Mouse (Mus musculus) MEL (cell line): ENCODE measurements around the gene Glmp. TPM values are rescaled to one million over a fixed set of nuclear protein-coding genes. Genes with fewer than 3 reads are reported as not detected.
A peak's percentile ranks its signal among the peaks of the same experiment; 100 is the strongest.
"Not testable (repeated sequence)": the region's sequence is repeated elsewhere in the genome, so short reads cannot be mapped to it uniquely, and the experiment has no call there.

Source experiments
- DNase-seq: peaks from one replicate; pipeline ENCODE4 v3.0.0; 2011; ENCODE audit warnings: low read depth, low spot score
- H3K27ac ChIP-seq: 2 replicates; pipeline ENCODE4 v1.5.1; 2012; ENCODE audit warnings: low read depth, mild to moderate bottlenecking, control low read depth, low read length, moderate library complexity; ENCODE audit not compliant: control insufficient read depth
- H3K27me3 ChIP-seq, 2 experiments: fragments of 150-350 bp in 1 of 2; sonication (generic) in 1 of 2; 2 replicates each; pipeline ENCODE4 v1.6.1; 2012; ENCODE audit warnings: low read length in 2 of 2, mild to moderate bottlenecking in 2 of 2, improper control_type of control experiment in 1 of 2, moderate library complexity in 1 of 2; ENCODE audit not compliant: insufficient read depth in 2 of 2, control insufficient read depth in 1 of 2
- H3K36me3 ChIP-seq, 2 experiments: 2 replicates each; pipeline ENCODE4 v1.6.1; 2012 to 2014; ENCODE audit warnings: low read length in 2 of 2, improper control_type of control experiment in 1 of 2, inconsistent platforms in 1 of 2, mild to moderate bottlenecking in 1 of 2; ENCODE audit not compliant: insufficient read depth in 2 of 2, control insufficient read depth in 1 of 2
- H3K4me1 ChIP-seq, 2 experiments: fragments of 150-350 bp in 1 of 2; sonication (generic) in 1 of 2; 2 replicates each; pipeline ENCODE4 v1.6.1; 2012; ENCODE audit warnings: low read length in 2 of 2, improper control_type of control experiment in 1 of 2, mild to moderate bottlenecking in 1 of 2; ENCODE audit not compliant: insufficient read depth in 2 of 2, control insufficient read depth in 1 of 2
- H3K4me3 ChIP-seq, 2 experiments: fragments of 150-350 bp in 1 of 2; sonication (generic) in 1 of 2; 2 replicates each; pipeline ENCODE4 v1.5.1; 2012; ENCODE audit warnings: low read depth in 2 of 2, low read length in 2 of 2, mild to moderate bottlenecking in 2 of 2, moderate library complexity in 2 of 2, control low read depth in 1 of 2, improper control_type of control experiment in 1 of 2; ENCODE audit not compliant: control insufficient read depth in 1 of 2, insufficient read depth in 1 of 2
- H3K79me2 ChIP-seq: 2 replicates; pipeline ENCODE4 v1.6.1; 2012; ENCODE audit warnings: mild to moderate bottlenecking, low read length, moderate library complexity; ENCODE audit not compliant: control insufficient read depth, poor library complexity, insufficient read depth
- H3K9ac ChIP-seq: 2 replicates; pipeline ENCODE4 v1.6.1; 2012; ENCODE audit warnings: low read depth, mild to moderate bottlenecking, control low read depth, low read length, moderate library complexity; ENCODE audit not compliant: control insufficient read depth, poor library complexity, severe bottlenecking
- H3K9me3 ChIP-seq: fragments of 150-350 bp; sonication (generic); replicated peaks from 2 replicates; pipeline ENCODE4 v1.6.1; 2012; ENCODE audit warnings: mild to moderate bottlenecking, low read length, improper control_type of control experiment, moderate library complexity; ENCODE audit not compliant: insufficient read depth
- CHD1 ChIP-seq: IDR thresholded peaks from 2 replicates; pipeline ENCODE4 v1.6.1; 2012; ENCODE audit warnings: low read depth, mild to moderate bottlenecking, inconsistent platforms, low read length, improper control_type of control experiment
- CTCF ChIP-seq, 3 experiments: IDR thresholded peaks in 2 of 3; conservative IDR thresholded peaks in 1 of 3; 2 replicates each; pipeline ENCODE4 v1.5.1; 2011 to 2012; ENCODE audit warnings: low read length in 3 of 3, low read depth in 2 of 3, mild to moderate bottlenecking in 2 of 3, improper control_type of control experiment in 1 of 3, inconsistent platforms in 1 of 3, mixed read lengths in 1 of 3, moderate library complexity in 1 of 3; ENCODE audit not compliant: control insufficient read depth in 1 of 3, insufficient read depth in 1 of 3, poor library complexity in 1 of 3, severe bottlenecking in 1 of 3
- ELF1 ChIP-seq: IDR thresholded peaks from 2 replicates; pipeline ENCODE4 v1.6.1; 2014; ENCODE audit warnings: low read depth, mild to moderate bottlenecking, inconsistent platforms, low read length, improper control_type of control experiment, moderate library complexity
- GABPA ChIP-seq: IDR thresholded peaks from 2 replicates; pipeline ENCODE4 v1.6.1; 2012; ENCODE audit warnings: low read depth, mild to moderate bottlenecking, inconsistent platforms, low read length, improper control_type of control experiment, moderate library complexity
- JUND ChIP-seq: IDR thresholded peaks from 2 replicates; pipeline ENCODE4 v1.6.1; 2011; ENCODE audit warnings: low read depth, mild to moderate bottlenecking, improper control_type of control experiment, low read length
- MAFK ChIP-seq: IDR thresholded peaks from 2 replicates; pipeline ENCODE4 v1.6.1; 2011; ENCODE audit warnings: low read depth, mild to moderate bottlenecking, low read length, improper control_type of control experiment, borderline replicate concordance
- MEF2A ChIP-seq: IDR thresholded peaks from 2 replicates; pipeline ENCODE4 v1.6.1; 2014; ENCODE audit warnings: low read depth, mild to moderate bottlenecking, inconsistent platforms, low read length, improper control_type of control experiment; ENCODE audit not compliant: poor library complexity, insufficient replicate concordance, severe bottlenecking; ENCODE audit errors: extremely low read depth
- NELFE ChIP-seq: IDR thresholded peaks from 2 replicates; pipeline ENCODE4 v1.6.1; 2011; ENCODE audit warnings: low read depth, low read length, improper control_type of control experiment
- NRF1 ChIP-seq: IDR thresholded peaks from 2 replicates; pipeline ENCODE4 v1.6.1; 2014; ENCODE audit warnings: low read depth, mild to moderate bottlenecking, inconsistent platforms, low read length, improper control_type of control experiment, moderate library complexity; ENCODE audit not compliant: poor library complexity, insufficient read depth, severe bottlenecking
- POLR2A ChIP-seq, 2 experiments: IDR thresholded peaks; 2 replicates each; pipeline ENCODE4 v1.6.1; 2011 to 2012; ENCODE audit warnings: low read length in 2 of 2, mild to moderate bottlenecking in 2 of 2, control low read depth in 1 of 2, improper control_type of control experiment in 1 of 2, low read depth in 1 of 2, moderate library complexity in 1 of 2; ENCODE audit not compliant: control insufficient read depth in 1 of 2, insufficient read depth in 1 of 2, poor library complexity in 1 of 2
- POLR2AphosphoS2 ChIP-seq: IDR thresholded peaks from 2 replicates; pipeline ENCODE4 v1.6.1; 2011; ENCODE audit warnings: low read length, improper control_type of control experiment
- POLR2AphosphoS5 ChIP-seq: IDR thresholded peaks from 2 replicates; pipeline ENCODE4 v1.6.1; 2012; ENCODE audit warnings: low read depth, borderline replicate concordance, mild to moderate bottlenecking, inconsistent platforms, low read length, moderate library complexity, mixed read lengths
- RAD21 ChIP-seq: IDR thresholded peaks from 2 replicates; pipeline ENCODE4 v1.6.1; 2011; ENCODE audit warnings: mild to moderate bottlenecking, low read depth, low read length, improper control_type of control experiment
- RCOR1 ChIP-seq: IDR thresholded peaks from 2 replicates; pipeline ENCODE4 v1.6.1; 2012; ENCODE audit warnings: low read depth, mild to moderate bottlenecking, inconsistent platforms, low read length, improper control_type of control experiment
- SIN3A ChIP-seq: IDR thresholded peaks from 2 replicates; pipeline ENCODE4 v1.6.1; 2012; ENCODE audit warnings: low read length, improper control_type of control experiment, inconsistent platforms
- SMC3 ChIP-seq: IDR thresholded peaks from 2 replicates; pipeline ENCODE4 v1.6.1; 2011; ENCODE audit warnings: low read depth, low read length, improper control_type of control experiment
- TBP ChIP-seq: IDR thresholded peaks from 2 replicates; pipeline ENCODE4 v1.8.0; 2011; ENCODE audit warnings: low read depth, low read length, improper control_type of control experiment
- TCF12 ChIP-seq: IDR thresholded peaks from 2 replicates; pipeline ENCODE4 v1.6.1; 2014; ENCODE audit warnings: low read depth, mild to moderate bottlenecking, inconsistent platforms, low read length, improper control_type of control experiment, moderate library complexity
- UBTF ChIP-seq: IDR thresholded peaks from 2 replicates; pipeline ENCODE4 v1.6.1; 2012; ENCODE audit warnings: low read depth, mild to moderate bottlenecking, inconsistent platforms, low read length, improper control_type of control experiment, moderate library complexity, borderline replicate concordance; ENCODE audit not compliant: insufficient read depth
- USF2 ChIP-seq, 2 experiments: IDR thresholded peaks; 2 replicates each; pipeline ENCODE4 v1.6.1; 2011 to 2012; ENCODE audit warnings: improper control_type of control experiment in 2 of 2, low read length in 2 of 2, borderline replicate concordance in 1 of 2, inconsistent platforms in 1 of 2, low read depth in 1 of 2, mild to moderate bottlenecking in 1 of 2; ENCODE audit not compliant: insufficient read depth in 1 of 2
- ZC3H11A ChIP-seq: IDR thresholded peaks from 2 replicates; pipeline ENCODE4 v1.6.1; 2012; ENCODE audit warnings: low read depth, mild to moderate bottlenecking, inconsistent platforms, low read length, improper control_type of control experiment
- polyA plus RNA-seq, 2 experiments: library from polyadenylated mRNA; stranded (reverse) in 1 of 2; unstranded in 1 of 2; fragments of >175 nt in 1 of 2; fragments of >200 nt in 1 of 2; gene quantifications; 2 replicates each; pipeline versions ENCODE4 v1.2.1 to v1.2.4; 2012; ENCODE audit warnings: low replicate concordance in 2 of 2, low read depth in 1 of 2; ENCODE audit not compliant: insufficient read length in 2 of 2, insufficient read depth in 1 of 2, missing spikeins in 1 of 2
- total RNA-seq: library from RNA; depleted of rRNA; stranded (reverse); fragments of 300-350 nt; gene quantifications from 2 replicates; pipeline ENCODE4 v1.2.3, GENCODE M21; 2012

The Glmp gene
- total and polyA plus RNA-seq, 3 experiments = 47.6 to 181 TPM; not detected in 1

DNA sequence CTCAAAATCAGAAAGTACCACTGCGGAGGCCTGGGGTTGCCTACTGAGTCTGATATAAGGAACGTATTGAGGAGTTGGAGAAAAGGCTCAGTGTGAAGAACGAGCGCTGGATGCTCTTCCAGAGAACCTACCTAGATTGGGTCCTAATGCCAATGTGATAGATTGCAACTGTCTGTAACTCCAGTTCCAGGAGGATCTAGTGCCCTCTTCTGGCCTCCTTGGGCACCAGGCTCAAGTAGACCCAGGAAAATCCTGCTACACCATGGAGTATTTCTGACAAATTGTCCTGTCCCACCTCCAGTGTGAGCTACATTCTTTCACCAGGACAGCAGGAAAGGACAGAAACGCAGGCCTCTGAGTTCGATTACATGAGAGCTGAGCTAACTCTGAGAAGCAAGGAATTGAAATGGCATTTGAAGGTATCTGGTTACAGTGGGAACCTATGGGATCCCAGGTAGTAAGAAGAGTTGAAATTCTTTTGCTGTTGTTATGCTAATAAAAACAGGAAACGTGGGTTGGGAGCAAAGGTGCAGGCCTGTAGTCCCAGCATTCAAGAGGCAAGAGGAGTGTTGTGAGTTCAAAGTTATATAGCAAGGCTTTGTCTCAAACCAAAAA is 48.2 kb upstream of the Glmp start:
- TF ChIP-seq SMC3 (peak; percentile 49), ELF1 (no peak), CTCF (IDR thresholded peaks at IDR 0.05 in 2 of 3, conservative IDR thresholded peaks at IDR 0.05 in 1 of 3; ENCODE audit: control insufficient read depth in 1 of 3, insufficient read depth in 1 of 3, low read depth in 2 of 3, low read length in 3 of 3, poor library complexity in 1 of 3, severe bottlenecking in 1 of 3) (peak; percentile 62 to 65 (median 65)), USF2 (IDR thresholded peaks at IDR 0.05; ENCODE audit: borderline replicate concordance in 1 of 2, insufficient read depth in 1 of 2, low read depth in 1 of 2, low read length in 2 of 2) (no peak), NELFE (no peak), ZC3H11A (peak; percentile 23; the same call in 1 of the 2 replicates), POLR2AphosphoS5 (no peak), RAD21 (peak; percentile 43), CHD1 (no peak), NRF1 (no peak), POLR2AphosphoS2 (no peak)
- Histone ChIP-seq H3K36me3 (no peaks in the 10 kb centered on the region; a peak in 1 of 4 replicates), H3K4me1 (0 out of 4 replicates have a peak, but pooled peaks cover 0 to 3% of the 10 kb centered on the region in 2 experiments), H3K79me2 (no peaks in the 10 kb centered on the region), H3K4me3 (no peak overlapping the region), H3K27me3 (no peaks in the 10 kb centered on the region), H3K9ac (no peak overlapping the region), H3K9me3 (no peaks in the 10 kb centered on the region), H3K27ac (no peak overlapping the region)
- peak; percentile 54 for DNase-seq

DNA sequence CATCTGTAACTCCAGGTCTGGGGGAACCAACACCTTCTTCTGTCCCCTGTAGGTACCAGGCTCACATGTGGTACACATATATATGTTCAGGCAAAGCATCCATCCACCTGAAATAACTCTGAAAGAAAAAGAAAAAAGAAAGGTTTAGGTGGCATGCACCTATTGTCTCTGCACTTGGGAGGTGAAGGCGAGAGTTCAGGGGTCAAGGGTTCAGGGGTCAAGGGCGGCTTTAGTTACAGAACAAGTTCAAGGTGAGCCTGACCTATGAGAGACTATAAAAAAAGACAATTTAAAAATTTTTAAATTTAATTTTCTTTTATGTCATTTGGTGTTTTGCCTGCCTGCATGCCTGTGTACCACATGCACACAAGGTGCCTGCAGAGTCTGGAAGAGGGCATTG is 44.8 kb upstream of the Glmp start:
- DNase-seq = no peak
- Histone ChIP-seq H3K79me2 (no peaks in the 10 kb centered on the region), H3K36me3 (no peaks in the 10 kb centered on the region; a peak in 1 of 4 replicates), H3K27ac (no peak overlapping the region), H3K27me3 (no peaks in the 10 kb centered on the region), H3K9ac (no peak overlapping the region), H3K4me3 (no peak overlapping the region), H3K9me3 (no peaks in the 10 kb centered on the region), H3K4me1 (0 out of 4 replicates have a peak, but pooled peaks cover 0 to 3% of the 10 kb centered on the region in 2 experiments)
- TF ChIP-seq MEF2A = no peak
- TF ChIP-seq SIN3A = no peak
- TF ChIP-seq JUND = no peak
- no peak for TF ChIP-seq CTCF (IDR thresholded peaks at IDR 0.05 in 2 of 3, conservative IDR thresholded peaks at IDR 0.05 in 1 of 3; ENCODE audit: control insufficient read depth in 1 of 3, insufficient read depth in 1 of 3, low read depth in 2 of 3, low read length in 3 of 3, poor library complexity in 1 of 3, severe bottlenecking in 1 of 3)
- no peak for TF ChIP-seq MAFK
- TF ChIP-seq RCOR1 = no peak
- TF ChIP-seq POLR2AphosphoS5 = no peak
- TF ChIP-seq TCF12 = no peak
- no peak for TF ChIP-seq UBTF
- TF ChIP-seq TBP = no peak
- TF ChIP-seq RAD21 = no peak
- no peak for TF ChIP-seq NELFE
- TF ChIP-seq POLR2A (IDR thresholded peaks at IDR 0.05; ENCODE audit: control insufficient read depth in 1 of 2, insufficient read depth in 1 of 2, low read depth in 1 of 2, low read length in 2 of 2, poor library complexity in 1 of 2) = no peak
- TF ChIP-seq GABPA = no peak

DNA sequence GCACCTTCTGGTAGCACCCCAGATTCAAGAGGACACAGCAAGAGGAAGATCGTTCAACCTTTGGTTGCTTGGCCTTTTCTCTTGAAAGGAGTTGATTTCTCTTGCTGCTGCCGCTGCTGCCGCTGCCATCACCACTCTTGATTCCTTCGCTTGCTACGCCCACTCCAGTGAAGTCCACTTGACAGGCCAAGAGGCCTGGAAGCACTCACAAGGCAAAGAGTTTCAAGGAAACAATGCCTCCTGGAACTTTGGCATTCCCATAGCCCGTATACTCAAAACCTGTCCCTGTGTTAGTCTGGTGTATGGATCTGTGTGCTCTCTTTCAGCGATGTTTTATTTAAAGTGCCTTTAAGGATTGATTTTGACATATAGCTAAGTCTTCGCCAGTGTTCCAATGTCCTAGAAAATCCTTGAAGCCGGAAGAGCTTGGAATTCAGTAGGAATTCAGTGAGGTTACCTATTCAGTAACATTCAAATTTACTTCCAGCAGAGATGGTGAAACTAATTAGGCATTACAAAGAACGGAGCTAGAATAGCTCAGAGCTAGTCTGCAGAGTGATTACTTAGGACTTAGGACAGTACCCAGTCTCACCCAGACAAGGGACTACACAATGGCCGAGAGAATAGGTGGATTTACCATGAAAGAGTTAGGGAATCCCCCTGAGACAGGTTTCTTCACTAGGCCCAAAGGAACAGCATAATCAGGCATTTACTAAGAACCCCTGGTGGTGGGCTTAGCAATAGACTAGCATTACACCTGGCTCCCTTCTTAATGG is 43.5 kb upstream of the Glmp start:
- not testable (repeated sequence) for H3K9me3 ChIP-seq, DNase-seq, H3K4me1 ChIP-seq, H3K27me3 ChIP-seq, H3K27ac ChIP-seq, H3K4me3 ChIP-seq, H3K36me3 ChIP-seq, H3K79me2 ChIP-seq, H3K9ac ChIP-seq
